Mouse (Mus musculus): ENCODE data around the gene Opa3.

- TF ChIP-seq CTCF (IDR thresholded peaks at IDR 0.05; ENCODE audit: low read depth) (no peak), EP300 (IDR thresholded peaks at IDR 0.05; ENCODE audit: low read depth) (no peak)
These were observed 30.2 kb downstream of the Opa3 start for GRCm38 (mm10) chr7:19258336-19258735.

Measured in liver, embryonic 14.5 days (tissue).